Mouse (Mus musculus): ENCODE measurements around the gene Cldn15. TPM values are rescaled to one million over a fixed set of nuclear protein-coding genes. Genes with fewer than 3 reads are reported as not detected.
A peak's percentile ranks its signal among the peaks of the same experiment; 100 is the strongest.

The Cldn15 gene
- polyA plus RNA-seq, 1 experiment from 2014 or later: 10.5 TPM

- Histone ChIP-seq H3K4me1 (ENCODE audit: insufficient read depth, low read depth, low read length) (no peaks in the 10 kb centered on the region), H3K4me3 (ENCODE audit: low read depth, low read length) (no peak overlapping the region), H3K9me3 (ENCODE audit: low read length) (no peaks in the 10 kb centered on the region), H3K27me3 (replicated peaks; ENCODE audit: insufficient read depth, low read length) (no peaks in the 10 kb centered on the region), H3K9ac (replicated peaks; ENCODE audit: low read depth) (no peak overlapping the region), H3K4me2 (replicated peaks; ENCODE audit: low read depth, low read length) (no peak overlapping the region), H3K27ac (ENCODE audit: low read length) (no peak overlapping the region), H3K36me3 (ENCODE audit: insufficient read depth, low read length) (no peaks in the 10 kb centered on the region)
- DNase-seq (ENCODE audit: low spot score) (peak; percentile 16), ATAC-seq (peak; percentile 59)
- WGBS: 38% methylated on average over 7 of the region's 7 CpGs
- no peak for TF ChIP-seq CTCF (IDR thresholded peaks at IDR 0.05)
- no peak for TF ChIP-seq EP300 (IDR thresholded peaks at IDR 0.05)
These were observed 42.5 kb upstream of the Cldn15 start for GRCm38 (mm10) chr5:136923751-136924478.

- no peak overlapping the region for H3K27ac ChIP-seq (ENCODE audit: low read length)
- H3K4me3 ChIP-seq (ENCODE audit: low read depth, low read length): no peak overlapping the region
- no peaks in the 10 kb centered on the region for H3K36me3 ChIP-seq (ENCODE audit: insufficient read depth, low read length)
These were observed 37.3 kb upstream of the Cldn15 start for GRCm38 (mm10) chr5:136929073-136929472.

GRCm38 (mm10) chr5:136931896-136932295 lies 34.5 kb upstream of the Cldn15 start:
- Histone ChIP-seq H3K4me2 (replicated peaks; ENCODE audit: low read depth, low read length) (no peak overlapping the region), H3K9ac (replicated peaks; ENCODE audit: low read depth) (no peak overlapping the region), H3K36me3 (ENCODE audit: insufficient read depth, low read length) (no peaks in the 10 kb centered on the region), H3K4me3 (ENCODE audit: low read depth, low read length) (no peak overlapping the region), H3K27ac (ENCODE audit: low read length) (no peak overlapping the region), H3K27me3 (replicated peaks; ENCODE audit: insufficient read depth, low read length) (no peaks in the 10 kb centered on the region), H3K4me1 (ENCODE audit: insufficient read depth, low read depth, low read length) (no peaks in the 10 kb centered on the region), H3K9me3 (ENCODE audit: low read length) (no peaks in the 10 kb centered on the region)
- WGBS: 86% methylated on average over 14 of the region's 14 CpGs
- no peak for ATAC-seq
- TF ChIP-seq CTCF (IDR thresholded peaks at IDR 0.05) (no peak), EP300 (IDR thresholded peaks at IDR 0.05) (no peak)
- DNase-seq (ENCODE audit: low spot score): no peak

More at GRCm38 (mm10) chr5:136929073-136929472, 37.3 kb upstream of the Cldn15 start:
- Histone ChIP-seq H3K27me3 (replicated peaks; ENCODE audit: insufficient read depth, low read length) (no peaks in the 10 kb centered on the region), H3K9me3 (ENCODE audit: low read length) (no peaks in the 10 kb centered on the region), H3K4me2 (replicated peaks; ENCODE audit: low read depth, low read length) (peak overlapping the region; percentile 35), H3K9ac (replicated peaks; ENCODE audit: low read depth) (no peak overlapping the region), H3K4me1 (ENCODE audit: insufficient read depth, low read depth, low read length) (no peaks in the 10 kb centered on the region)
- DNase-seq (ENCODE audit: low spot score) (peak; percentile 91), ATAC-seq (peak; percentile 93)
- no peak for TF ChIP-seq EP300 (IDR thresholded peaks at IDR 0.05)
- TF ChIP-seq CTCF (IDR thresholded peaks at IDR 0.05): peak; percentile 97
- 17% methylated on average over 4 of the region's 4 CpGs for WGBS

- H3K27me3 ChIP-seq (replicated peaks; ENCODE audit: insufficient read depth, low read length): no peaks in the 10 kb centered on the region
- DNase-seq (ENCODE audit: low spot score) (no peak), ATAC-seq (no peak)
- TF ChIP-seq EP300 (IDR thresholded peaks at IDR 0.05) (no peak), CTCF (IDR thresholded peaks at IDR 0.05) (no peak)
- H3K9me3 ChIP-seq (ENCODE audit: low read length): no peaks in the 10 kb centered on the region
- H3K4me3 ChIP-seq (ENCODE audit: low read depth, low read length): no peak overlapping the region
- H3K36me3 ChIP-seq (ENCODE audit: insufficient read depth, low read length): no peaks in the 10 kb centered on the region
- WGBS: 76% methylated on average over 5 of the region's 5 CpGs
- no peak overlapping the region for H3K27ac ChIP-seq (ENCODE audit: low read length)
- no peak overlapping the region for H3K4me2 ChIP-seq (replicated peaks; ENCODE audit: low read depth, low read length)
- H3K9ac ChIP-seq (replicated peaks; ENCODE audit: low read depth): no peak overlapping the region
- H3K4me1 ChIP-seq (ENCODE audit: insufficient read depth, low read depth, low read length): no peaks in the 10 kb centered on the region
These were observed 33.5 kb upstream of the Cldn15 start for GRCm38 (mm10) chr5:136932956-136933355.

GRCm38 (mm10) chr5:136933930-136934329 lies 32.5 kb upstream of the Cldn15 start:
- Histone ChIP-seq H3K9ac (replicated peaks; ENCODE audit: low read depth) (no peak overlapping the region), H3K4me2 (replicated peaks; ENCODE audit: low read depth, low read length) (no peak overlapping the region), H3K4me1 (ENCODE audit: insufficient read depth, low read depth, low read length) (no peaks in the 10 kb centered on the region), H3K27ac (ENCODE audit: low read length) (no peak overlapping the region), H3K9me3 (ENCODE audit: low read length) (no peaks in the 10 kb centered on the region), H3K36me3 (ENCODE audit: insufficient read depth, low read length) (no peaks in the 10 kb centered on the region), H3K27me3 (replicated peaks; ENCODE audit: insufficient read depth, low read length) (no peaks in the 10 kb centered on the region), H3K4me3 (ENCODE audit: low read depth, low read length) (no peak overlapping the region)
- DNase-seq (ENCODE audit: low spot score): no peak
- TF ChIP-seq CTCF (IDR thresholded peaks at IDR 0.05): no peak
- no peak for TF ChIP-seq EP300 (IDR thresholded peaks at IDR 0.05)
- no peak for ATAC-seq
- 86% methylated on average over 6 of the region's 6 CpGs for WGBS

- WGBS: 64% methylated on average over 7 of the region's 7 CpGs
- no peak overlapping the region for H3K4me3 ChIP-seq (ENCODE audit: low read depth, low read length)
- no peaks in the 10 kb centered on the region for H3K4me1 ChIP-seq (ENCODE audit: insufficient read depth, low read depth, low read length)
- DNase-seq (ENCODE audit: low spot score): no peak
- ATAC-seq: no peak
- no peak for TF ChIP-seq EP300 (IDR thresholded peaks at IDR 0.05)
- TF ChIP-seq CTCF (IDR thresholded peaks at IDR 0.05): peak; percentile 62
- H3K9me3 ChIP-seq (ENCODE audit: low read length): no peaks in the 10 kb centered on the region
- H3K36me3 ChIP-seq (ENCODE audit: insufficient read depth, low read length): no peaks in the 10 kb centered on the region
- no peak overlapping the region for H3K9ac ChIP-seq (replicated peaks; ENCODE audit: low read depth)
- H3K27ac ChIP-seq (ENCODE audit: low read length): no peak overlapping the region
- no peaks in the 10 kb centered on the region for H3K27me3 ChIP-seq (replicated peaks; ENCODE audit: insufficient read depth, low read length)
- H3K4me2 ChIP-seq (replicated peaks; ENCODE audit: low read depth, low read length): no peak overlapping the region
These were observed 30.3 kb upstream of the Cldn15 start for GRCm38 (mm10) chr5:136935905-136936695.
